18 mouse cellular contexts compared by ENCODE assay signal in genomic region chr9:95412047-95412446, GRCm38 (mm10). TPM values are rescaled to one million over a fixed set of nuclear protein-coding genes. Genes with fewer than 3 reads are reported as not detected.
DNase-seq lines count a peak whose midpoint lies in the region.
"Had no signal": no experiment of that assay in that cellular context is flagged by ENCODE, and none has a peak within 500 bp of the region (broad histone marks: within the 10 kb centered on the region; RNA-seq: fewer than 3 reads in every experiment).

No protein-coding gene starts in this region.

- DNase-seq in brain, adult 2 months (ENCODE audit: low read depth, low spot score): peak; percentile 48
- DNase-seq in layer of hippocampus, adult 18-20 months (ENCODE audit: low spot score in 2 of 2): peak; percentile 50 to 81
- DNase-seq in layer of hippocampus, adult 9-11 months: peak; percentile 63
- peak; percentile 35 to 51 for DNase-seq in layer of hippocampus, postnatal 36 days
- DNase-seq in lung, postnatal 4 days: no peak
- no peak for DNase-seq in natural killer cell, adult 2 months (ENCODE audit: low spot score in 2 of 2)
- DNase-seq in cerebellum, postnatal 4 days (ENCODE audit: low spot score in 2 of 2): no peak
- DNase-seq: adrenal gland, adult 2 months; adrenal gland, postnatal 14 days; adrenal gland, postnatal 36 days; cerebellum, adult 11 months; cerebellum, adult 18-20 months; cerebellum, adult 8-10 months; cerebellum, adult 9-11 months; cerebellum, postnatal 14 days; cerebellum, postnatal 36 days; forebrain, postnatal 0 days had no signal

RNA-seq across cellular contexts. Expression of gene Chst2, which starts 5.5 kb away (rescaled TPM):
- total RNA-seq in layer of hippocampus, adult 18-20 months (2021): 100 to 1,000 TPM in 1 of 2 experiments, 10 to 100 TPM in 1; 96.8 to 103 TPM
- total RNA-seq in layer of hippocampus, postnatal 36 days (2021): 100 to 1,000 TPM; 105 to 116 TPM
- total RNA-seq: MEL had no signal

Comparison
In these comparisons a context has a peak if more than half of its experiments do, and no peak if none do; other contexts are left out.
1. DNase-seq: peak in brain, adult 2 months (single experiment), layer of hippocampus, adult 18-20 months (2 of 2), layer of hippocampus, adult 9-11 months (single experiment) and layer of hippocampus, postnatal 36 days (2 of 2); none in lung, postnatal 4 days (0 of 2), natural killer cell, adult 2 months (0 of 2) and cerebellum, postnatal 4 days (0 of 2).